Mouse (Mus musculus) heart, embryonic 12.5 days (tissue): ENCODE results near the gene Pin1. TPM values are rescaled to one million over a fixed set of nuclear protein-coding genes. Genes with fewer than 3 reads are reported as not detected.

Source experiments
- ATAC-seq: fragments of 200-750 bp; cut with Nextera tagmentation; 2 replicates; pipeline ENCODE4 v1.8.0; 2017; ENCODE audit warnings: moderate TSS enrichment, moderate library complexity; ENCODE audit not compliant: insufficient number of reproducible peaks, low FRiP score
- H3K27ac ChIP-seq: fragments of 300-500 bp; sonication (generic); 2 replicates; pipeline ENCODE4 v1.5.1; 2016; ENCODE audit warnings: mild to moderate bottlenecking, moderate library complexity; ENCODE audit not compliant: poor library complexity, severe bottlenecking
- H3K27me3 ChIP-seq: fragments of 300-500 bp; sonication (generic); replicated peaks from 2 replicates; pipeline ENCODE4 v1.6.1; 2016; ENCODE audit warnings: mild to moderate bottlenecking, moderate library complexity
- H3K36me3 ChIP-seq: fragments of 300-500 bp; sonication (generic); 2 replicates; pipeline ENCODE4 v1.6.1; 2016; ENCODE audit warnings: mild to moderate bottlenecking, moderate library complexity
- H3K4me1 ChIP-seq: fragments of 300-500 bp; sonication (generic); replicated peaks from 2 replicates; pipeline ENCODE4 v1.6.1; 2016; ENCODE audit warnings: mild to moderate bottlenecking
- H3K4me2 ChIP-seq: fragments of 300-500 bp; sonication (generic); 2 replicates; pipeline ENCODE4 v1.6.1; 2016; ENCODE audit warnings: mild to moderate bottlenecking, moderate library complexity
- H3K4me3 ChIP-seq: fragments of 300-500 bp; sonication (generic); 2 replicates; pipeline ENCODE4 v1.5.1; 2016; ENCODE audit warnings: mild to moderate bottlenecking
- H3K9ac ChIP-seq: fragments of 300-500 bp; sonication (generic); 2 replicates; pipeline ENCODE4 v1.6.1; 2016; ENCODE audit warnings: mild to moderate bottlenecking, moderate library complexity
- H3K9me3 ChIP-seq: fragments of 300-500 bp; sonication (generic); replicated peaks from 2 replicates; pipeline ENCODE4 v1.6.1; 2016; ENCODE audit warnings: mild to moderate bottlenecking, moderate library complexity
- WGBS: fragments of 180-500 bp; shearing (Covaris S2); methylation state at CpG from one replicate; pipeline ENCODE4 v1.1.7; 2016; 5-methylcytosine and 5-hydroxymethylcytosine counted together
- polyA plus RNA-seq: library from polyadenylated mRNA; unstranded; fragments of >200 nt; fragmentation: Nextera tagmentation; extraction: Ambion mirVana; gene quantifications from 2 replicates; pipeline ENCODE4 v1.2.1, GENCODE M21; 2016

The Pin1 gene
- polyA plus RNA-seq, 1 experiment from 2014 or later, result 43.4 TPM

GRCm38 (mm10) chr9:20638552-20638951, 13.3 kb upstream of the Pin1 start:
- Histone ChIP-seq H3K4me1 (peaks cover 26% of the 10 kb centered on the region), H3K4me3 (no peak overlapping the region), H3K9me3 (no peaks in the 10 kb centered on the region), H3K27me3 (no peaks in the 10 kb centered on the region), H3K27ac (no peak overlapping the region), H3K9ac (no peak overlapping the region; the same call in 1 of the 2 replicates), H3K4me2 (no peak overlapping the region), H3K36me3 (peaks cover 32% of the 10 kb centered on the region)
- 90% methylated on average over 19 of the region's 19 CpGs for WGBS
- ATAC-seq, result no peak

DNA sequence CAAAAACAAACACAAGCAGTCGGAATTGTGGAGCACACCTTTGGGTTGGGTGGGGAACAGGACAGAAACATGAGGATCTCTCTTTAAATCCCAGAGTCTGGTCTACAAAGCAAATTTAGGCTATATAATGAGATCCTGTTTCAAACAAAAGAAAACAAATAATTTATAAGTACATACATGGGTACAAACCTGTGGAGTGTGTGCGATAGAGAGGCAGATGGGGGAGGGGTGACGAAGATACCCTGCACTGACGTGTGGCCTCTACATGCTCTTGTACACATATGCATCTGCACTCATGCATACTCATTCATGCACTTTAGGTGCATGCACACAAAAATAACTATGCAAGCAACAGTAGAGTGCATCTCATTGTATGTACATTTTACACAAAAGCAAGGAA, 12.4 kb upstream of the Pin1 start:
- Histone ChIP-seq H3K9me3 (no peaks in the 10 kb centered on the region), H3K27me3 (no peaks in the 10 kb centered on the region), H3K4me2 (no peak overlapping the region), H3K36me3 (peaks cover 32% of the 10 kb centered on the region), H3K4me3 (no peak overlapping the region), H3K4me1 (peaks cover 30% of the 10 kb centered on the region), H3K9ac (no peak overlapping the region), H3K27ac (no peak overlapping the region)
- 87% methylated on average over 4 of the region's 4 CpGs for WGBS
- no peak for ATAC-seq

DNA sequence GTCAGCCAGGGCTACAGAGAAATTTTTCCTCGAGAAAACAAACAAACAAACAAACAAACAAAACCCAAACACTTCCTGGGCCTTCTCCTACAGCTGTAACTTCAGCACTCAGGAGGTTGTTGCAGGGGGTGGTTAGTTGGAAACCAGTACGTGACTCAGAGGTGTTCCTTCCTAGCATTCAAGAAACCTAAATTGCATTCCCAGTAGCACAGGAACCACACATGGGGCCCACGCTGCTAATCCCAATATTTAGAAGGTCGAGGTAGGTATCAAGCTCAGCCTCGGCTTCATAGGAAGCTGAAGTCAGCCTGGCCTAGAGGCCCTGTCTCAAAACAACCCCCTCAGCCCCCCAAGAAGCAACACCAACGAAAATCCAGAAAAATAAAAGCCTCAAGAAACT, 10.4 kb upstream of the Pin1 start:
- Histone ChIP-seq H3K9ac (peak overlapping the region; percentile 96), H3K9me3 (no peaks in the 10 kb centered on the region), H3K4me1 (peaks cover 38% of the 10 kb centered on the region), H3K27ac (peak overlapping the region; percentile 93), H3K4me3 (peak overlapping the region; percentile 96), H3K27me3 (no peaks in the 10 kb centered on the region), H3K36me3 (peaks cover 33% of the 10 kb centered on the region), H3K4me2 (peak overlapping the region; percentile 98)
- WGBS, result 11% methylated on average over 6 of the region's 6 CpGs
- no peak for ATAC-seq

DNA sequence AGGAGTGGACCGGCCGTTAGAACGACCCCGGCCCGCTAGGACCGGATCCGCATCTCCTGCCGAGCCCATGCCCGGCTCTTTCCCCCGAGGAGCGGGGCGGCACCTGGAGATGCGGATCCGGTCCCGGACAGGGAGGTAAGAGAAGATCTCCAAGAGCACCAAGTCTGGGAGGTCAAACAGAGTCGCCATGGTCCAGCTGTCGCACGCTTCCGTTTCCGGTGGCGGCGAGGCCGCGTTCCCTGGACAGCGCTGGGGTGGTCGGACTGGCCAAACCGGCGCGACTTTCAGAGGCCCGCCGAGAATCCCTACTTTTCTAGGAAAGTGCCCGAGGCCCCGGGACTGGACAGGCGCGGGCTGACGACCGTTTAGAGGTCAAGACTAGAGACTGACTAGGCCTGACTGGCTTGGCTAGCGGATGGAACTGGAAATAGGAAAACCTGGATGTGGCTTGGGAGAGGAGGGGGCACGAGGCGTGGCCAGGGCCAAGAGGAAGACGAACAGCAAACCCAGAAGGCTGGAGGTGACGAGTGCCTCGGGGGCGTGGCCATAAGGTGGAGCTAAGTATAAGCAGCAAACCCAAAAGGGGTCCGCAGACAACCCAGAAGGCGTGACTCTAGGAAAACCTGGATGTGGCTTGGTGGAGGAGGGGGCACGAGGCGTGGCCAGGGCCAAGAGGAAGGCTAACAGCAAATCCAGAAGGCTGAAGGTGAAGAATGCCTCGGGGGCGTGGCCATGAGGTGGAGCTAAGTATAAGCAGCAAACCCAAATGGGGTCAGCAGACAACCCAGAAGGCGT, 9.6 kb upstream of the Pin1 start, which contains the start of gene Ubl5:
Gene Ubl5 (plus strand): TSS at position 778 of the 795 bp plus-strand sequence.
- under 1% methylated on average over 51 of the region's 51 CpGs for WGBS
- peaks cover 31% of the 10 kb centered on the region for H3K36me3 ChIP-seq
- no peaks in the 10 kb centered on the region for H3K27me3 ChIP-seq

GRCm38 (mm10) chr9:20642896-20643466, 8.9 kb upstream of the Pin1 start:
- peak; percentile 85 for ATAC-seq
- Histone ChIP-seq H3K27ac (peak overlapping the region; percentile 94), H3K27me3 (no peaks in the 10 kb centered on the region), H3K4me1 (peaks cover 38% of the 10 kb centered on the region), H3K9ac (peak overlapping the region; percentile 85), H3K9me3 (no peaks in the 10 kb centered on the region), H3K36me3 (peaks cover 27% of the 10 kb centered on the region), H3K4me2 (peak overlapping the region; percentile 98), H3K4me3 (peak overlapping the region; percentile 96)
- under 1% methylated on average over 30 of the region's 30 CpGs for WGBS

More for the DNA sequence above, 9.6 kb upstream of the Pin1 start, which contains the start of gene Ubl5:
- Histone ChIP-seq H3K4me1 (peaks cover 38% of the 10 kb centered on the region), H3K4me3 (peak within 1 kb of the TSS; percentile 96), H3K27ac (peak within 1 kb of the TSS; percentile 94), H3K9me3 (no peaks in the 10 kb centered on the region), H3K9ac (peak within 1 kb of the TSS; percentile 96), H3K4me2 (peak within 1 kb of the TSS; percentile 98)
- peak; percentile 92 for ATAC-seq

DNA sequence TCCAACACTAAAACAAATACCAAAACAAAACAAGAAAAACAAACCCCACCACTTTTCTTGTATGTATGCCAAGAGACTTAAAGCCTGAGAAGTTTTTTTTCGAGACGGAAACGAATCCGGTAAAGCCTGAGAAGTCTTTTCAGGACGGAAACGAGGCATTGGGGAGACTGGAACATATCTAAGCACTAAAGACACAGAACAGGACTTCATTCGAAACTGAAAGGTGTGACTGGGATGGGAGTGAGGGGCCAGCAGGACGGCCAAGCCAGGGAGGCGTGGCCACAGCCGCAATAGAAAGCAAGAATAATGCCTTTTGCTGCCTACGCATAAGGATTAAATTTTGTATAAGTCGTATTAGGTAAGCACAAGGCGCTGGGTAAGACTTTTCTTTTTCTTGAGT, 8.1 kb upstream of the Pin1 start:
- Histone ChIP-seq H3K4me3 (peak overlapping the region; percentile 96), H3K4me1 (peaks cover 32% of the 10 kb centered on the region), H3K4me2 (peak overlapping the region; percentile 98), H3K36me3 (peaks cover 27% of the 10 kb centered on the region), H3K9me3 (no peaks in the 10 kb centered on the region), H3K27ac (peak overlapping the region; percentile 94), H3K27me3 (no peaks in the 10 kb centered on the region), H3K9ac (peak overlapping the region; percentile 85)
- WGBS, result 7% methylated on average over 13 of the region's 13 CpGs
- ATAC-seq, result no peak

GRCm38 (mm10) chr9:20644360-20645081, 7.4 kb upstream of the Pin1 start, which contains the start of gene Fbxl12:
Fbxl12 (minus strand) TSS chr9:20644767.
- peak within 1 kb of the TSS; percentile 85 for H3K9ac ChIP-seq

DNA sequence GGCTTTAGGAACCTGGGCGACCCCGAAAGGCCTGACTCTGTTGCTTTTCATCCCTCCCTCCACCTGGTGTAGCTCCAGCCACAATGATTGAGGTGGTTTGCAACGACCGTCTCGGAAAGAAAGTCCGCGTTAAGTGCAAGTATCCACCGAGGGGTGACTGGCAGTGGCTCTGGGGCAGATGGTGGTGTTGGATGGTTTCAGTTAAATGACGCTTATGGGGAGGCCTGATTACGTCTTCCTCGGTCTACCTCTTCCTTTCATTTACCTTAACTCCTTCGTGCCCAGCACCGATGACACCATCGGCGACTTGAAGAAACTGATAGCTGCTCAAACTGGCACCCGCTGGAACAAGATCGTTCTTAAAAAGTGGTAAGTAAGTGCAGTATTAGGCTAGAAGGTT, 6.8 kb upstream of the Pin1 start:
- Histone ChIP-seq H3K27ac (peak overlapping the region; percentile 69), H3K9me3 (no peaks in the 10 kb centered on the region), H3K27me3 (no peaks in the 10 kb centered on the region), H3K9ac (peak overlapping the region; percentile 85), H3K4me3 (peak overlapping the region; percentile 96), H3K4me1 (peaks cover 30% of the 10 kb centered on the region), H3K36me3 (peaks cover 26% of the 10 kb centered on the region), H3K4me2 (peak overlapping the region; percentile 98)
- no peak for ATAC-seq
- 2% methylated on average over 17 of the region's 17 CpGs for WGBS

More at GRCm38 (mm10) chr9:20644360-20645081, 7.4 kb upstream of the Pin1 start, which contains the start of gene Fbxl12:
- peak within 1 kb of the TSS; percentile 94 for H3K27ac ChIP-seq
- WGBS, result under 1% methylated on average over 43 of the region's 43 CpGs
- peaks cover 32% of the 10 kb centered on the region for H3K4me1 ChIP-seq
- H3K9me3 ChIP-seq, result no peaks in the 10 kb centered on the region
- no peaks in the 10 kb centered on the region for H3K27me3 ChIP-seq
- H3K4me2 ChIP-seq, result peak within 1 kb of the TSS; percentile 98
- ATAC-seq, result no peak
- H3K36me3 ChIP-seq, result peaks cover 26% of the 10 kb centered on the region
- peak within 1 kb of the TSS; percentile 96 for H3K4me3 ChIP-seq

DNA sequence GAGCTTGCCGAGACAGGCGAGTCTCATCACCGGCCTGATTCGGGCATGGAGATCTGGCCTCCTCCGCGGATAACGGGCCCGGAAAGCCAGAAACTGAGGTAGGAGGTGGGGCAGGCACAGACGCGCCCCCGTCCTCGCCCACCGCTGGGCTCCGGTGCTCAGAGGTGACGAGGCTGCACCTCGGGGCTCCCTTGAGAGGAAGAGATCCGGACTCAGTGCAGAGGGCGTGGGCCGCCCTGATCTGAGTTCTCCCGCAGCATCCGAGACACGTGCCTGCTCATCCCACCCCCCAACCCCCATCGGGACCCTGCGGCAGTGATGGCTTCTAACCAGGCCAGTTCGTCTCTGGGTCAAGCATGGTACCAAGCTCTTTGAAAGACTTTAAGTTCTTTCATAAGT, 364 bp downstream of the Pin1 start:
- no peaks in the 10 kb centered on the region for H3K9me3 ChIP-seq
- WGBS, result 0% methylated on average over 25 of the region's 25 CpGs
- peaks cover 47% of the 10 kb centered on the region for H3K36me3 ChIP-seq
- H3K9ac ChIP-seq, result peak overlapping the region; percentile 93
- H3K27me3 ChIP-seq, result no peaks in the 10 kb centered on the region
- peak overlapping the region; percentile 92 for H3K4me3 ChIP-seq
- H3K4me1 ChIP-seq, result peaks cover 26% of the 10 kb centered on the region
- ATAC-seq, result peak; percentile 30
- H3K4me2 ChIP-seq, result peak overlapping the region; percentile 86
- H3K27ac ChIP-seq, result no peak overlapping the region

- Histone ChIP-seq H3K4me3 (no peak overlapping the region), H3K9ac (no peak overlapping the region), H3K4me2 (no peak overlapping the region), H3K27me3 (no peaks in the 10 kb centered on the region), H3K9me3 (no peaks in the 10 kb centered on the region), H3K27ac (no peak overlapping the region), H3K4me1 (peaks cover 40% of the 10 kb centered on the region), H3K36me3 (peaks cover 52% of the 10 kb centered on the region)
- WGBS, result 93% methylated on average over 3 of the region's 3 CpGs
- no peak for ATAC-seq
Observed at GRCm38 (mm10) chr9:20653859-20654258, 2.0 kb downstream of the Pin1 start.

GRCm38 (mm10) chr9:20657546-20657945, 5.7 kb downstream of the Pin1 start:
- Histone ChIP-seq H3K4me1 (peaks cover 35% of the 10 kb centered on the region), H3K4me2 (no peak overlapping the region), H3K27me3 (no peaks in the 10 kb centered on the region), H3K9ac (no peak overlapping the region), H3K27ac (peak overlapping the region; percentile 26; the same call in 1 of the 2 replicates), H3K36me3 (peaks cover 81% of the 10 kb centered on the region), H3K4me3 (no peak overlapping the region), H3K9me3 (no peaks in the 10 kb centered on the region)
- no peak for ATAC-seq
- 65% methylated on average over 3 of the region's 3 CpGs for WGBS
